Mouse (Mus musculus): Measurements from ENCODE around the gene Rbms3. TPM values are rescaled to one million over a fixed set of nuclear protein-coding genes. Genes with fewer than 3 reads are reported as not detected.

Gene Rbms3
- total and polyA plus RNA-seq, 3 experiments = not detected

DNA sequence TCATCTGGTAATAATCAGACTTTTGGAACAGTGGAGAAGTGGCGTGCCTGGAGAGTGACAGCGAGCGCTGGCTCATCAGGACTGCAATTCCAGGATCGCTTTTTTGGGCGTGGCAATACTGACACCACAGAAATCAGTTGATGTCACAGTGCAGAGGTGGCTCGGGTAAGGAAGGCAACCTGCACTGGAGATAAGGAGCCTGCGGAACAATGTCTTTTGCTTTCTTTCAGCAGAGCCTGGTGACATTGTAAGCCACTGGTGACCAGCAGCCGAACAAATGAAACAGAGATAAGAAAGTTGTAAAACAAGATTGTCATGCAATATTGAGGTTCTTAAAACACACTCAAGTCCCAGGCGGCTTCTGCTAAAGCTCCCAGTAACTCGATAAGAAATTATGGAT, 998.9 kb downstream of the Rbms3 start (continued):
- TF ChIP-seq ZKSCAN1 (IDR thresholded peaks at IDR 0.05; ENCODE audit: borderline replicate concordance, low read depth, low read length) (no peak), ELF1 (IDR thresholded peaks at IDR 0.05; ENCODE audit: low read depth, low read length) (no peak)

DNA sequence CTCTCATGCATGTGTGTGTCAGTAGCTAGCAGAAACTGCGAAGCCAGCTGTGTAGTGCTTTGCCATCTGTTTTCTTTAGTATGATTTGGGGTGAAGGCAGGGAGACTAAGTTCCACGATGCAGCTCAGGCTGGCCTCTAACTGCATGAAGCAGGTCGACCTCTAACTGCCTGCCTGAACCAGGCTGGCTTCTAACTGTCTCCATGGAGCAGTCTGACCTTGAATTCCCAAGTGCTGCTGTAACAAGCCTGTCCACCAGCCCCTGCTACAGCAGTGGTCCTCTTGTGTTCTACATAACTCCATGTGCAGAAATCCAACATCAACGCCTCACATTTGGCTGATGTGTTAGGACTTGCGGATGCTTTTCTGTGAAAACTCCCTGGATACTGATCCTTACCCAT, 1009.3 kb downstream of the Rbms3 start:
- in situ Hi-C loops (cut with MboI; ENCODE audit: low pct_ligation_motif_present, low pct_unique_long_range_greater_than_20kb, low sequenced_read_pairs) (no loop called here), dilution Hi-C loops (cut with MboI; ENCODE audit: extremely low pct_ligation_motif_present, extremely low pct_unique_long_range_greater_than_20kb, low sequenced_read_pairs) (no loop called here)
- DNase-seq (ENCODE audit: extremely low read depth) = no peak
- Histone ChIP-seq H3K36me3 (replicated peaks in 1 of 2; ENCODE audit: control insufficient read depth in 1 of 2, insufficient read depth in 1 of 2, low read length in 1 of 2) (no peaks in the 10 kb centered on the region), H3K27ac (ENCODE audit: insufficient read depth, low read depth) (no peak overlapping the region), H3K27me3 (replicated peaks) (no peaks in the 10 kb centered on the region), H3K9me3 (replicated peaks; ENCODE audit: low read length) (no peaks in the 10 kb centered on the region), H3K79me2 (replicated peaks; ENCODE audit: control insufficient read depth, extremely low read depth, insufficient read depth, poor library complexity, severe bottlenecking) (no peaks in the 10 kb centered on the region), H3K9ac (ENCODE audit: insufficient read depth, low read depth) (no peak overlapping the region), H3K4me2 (ENCODE audit: insufficient read depth, low read depth, poor library complexity, severe bottlenecking) (no peak overlapping the region), H3K4me1 (ENCODE audit: control insufficient read depth in 1 of 2, insufficient read depth in 2 of 2) (no peaks in the 10 kb centered on the region), H3K4me3 (replicated peaks in 1 of 3; ENCODE audit: low read depth in 2 of 3, low read length in 2 of 3, poor library complexity in 1 of 3) (no peak overlapping the region)
- TF ChIP-seq JUND (conservative IDR thresholded peaks at IDR 0.05; ENCODE audit: low read depth, low read length) (no peak), RAD21 (IDR thresholded peaks at IDR 0.05; ENCODE audit: low read depth, low read length) (no peak)

- in situ Hi-C loops (cut with MboI; ENCODE audit: low pct_ligation_motif_present, low pct_unique_long_range_greater_than_20kb, low sequenced_read_pairs) (no loop called here), dilution Hi-C loops (cut with MboI; ENCODE audit: extremely low pct_ligation_motif_present, extremely low pct_unique_long_range_greater_than_20kb, low sequenced_read_pairs) (no loop called here)
- TF ChIP-seq RCOR1 (conservative IDR thresholded peaks at IDR 0.05; ENCODE audit: low read depth, low read length) = no peak
- no peak for TF ChIP-seq TBP (conservative IDR thresholded peaks at IDR 0.05; ENCODE audit: low read depth, low read length)
- TF ChIP-seq PAX5 (IDR thresholded peaks at IDR 0.05; ENCODE audit: low read length) = no peak
- no peak for TF ChIP-seq SIN3A (IDR thresholded peaks at IDR 0.05; ENCODE audit: low read length)
- TF ChIP-seq MYC (IDR thresholded peaks at IDR 0.05; ENCODE audit: low read depth, low read length) = no peak
- TF ChIP-seq USF2 (conservative IDR thresholded peaks at IDR 0.05; ENCODE audit: low read depth, low read length) = no peak
- no peak for TF ChIP-seq ZKSCAN1 (IDR thresholded peaks at IDR 0.05; ENCODE audit: borderline replicate concordance, low read depth, low read length)
- no peak for TF ChIP-seq TCF12 (IDR thresholded peaks at IDR 0.05; ENCODE audit: low read depth, low read length)
- no peak for TF ChIP-seq ZC3H11A (IDR thresholded peaks at IDR 0.05; ENCODE audit: low read depth, low read length)
- TF ChIP-seq MAZ (IDR thresholded peaks at IDR 0.05; ENCODE audit: low read depth, low read length) = no peak
- TF ChIP-seq CHD1 (IDR thresholded peaks at IDR 0.05; ENCODE audit: low read depth, low read length) = no peak
- no peak for TF ChIP-seq ETS1 (conservative IDR thresholded peaks at IDR 0.05; ENCODE audit: low read depth, low read length)
- no peak for TF ChIP-seq ZMIZ1 (IDR thresholded peaks at IDR 0.05; ENCODE audit: low read depth, low read length)
- TF ChIP-seq POLR2A (IDR thresholded peaks at IDR 0.05; ENCODE audit: low read depth, low read length) = no peak
- no peak for TF ChIP-seq USF1 (IDR thresholded peaks at IDR 0.05; ENCODE audit: low read depth, low read length)
- no peak for TF ChIP-seq SMC3 (IDR thresholded peaks at IDR 0.05; ENCODE audit: low read depth, low read length)
- Histone ChIP-seq H3K36me3 (replicated peaks in 1 of 2; ENCODE audit: control insufficient read depth in 1 of 2, insufficient read depth in 1 of 2, low read length in 1 of 2) (no peaks in the 10 kb centered on the region), H3K4me1 (ENCODE audit: control insufficient read depth in 1 of 2, insufficient read depth in 2 of 2) (no peaks in the 10 kb centered on the region), H3K4me3 (replicated peaks in 1 of 3; ENCODE audit: low read depth in 2 of 3, low read length in 2 of 3, poor library complexity in 1 of 3) (no peak overlapping the region), H3K9me3 (replicated peaks; ENCODE audit: low read length) (no peaks in the 10 kb centered on the region), H3K79me2 (replicated peaks; ENCODE audit: control insufficient read depth, extremely low read depth, insufficient read depth, poor library complexity, severe bottlenecking) (no peaks in the 10 kb centered on the region), H3K27me3 (replicated peaks) (no peaks in the 10 kb centered on the region), H3K4me2 (ENCODE audit: insufficient read depth, low read depth, poor library complexity, severe bottlenecking) (no peak overlapping the region), H3K27ac (ENCODE audit: insufficient read depth, low read depth) (no peak overlapping the region), H3K9ac (ENCODE audit: insufficient read depth, low read depth) (no peak overlapping the region)
- no peak for DNase-seq (ENCODE audit: extremely low read depth)
These were observed 1010.8 kb downstream of the Rbms3 start for GRCm38 (mm10) chr9:116618886-116619285.
